Mouse (Mus musculus) lung, postnatal 10 days (tissue): ENCODE results near the gene Palm2.

ENCODE experiments used
- DNase-seq: peaks from one replicate; pipeline ENCODE4 v3.0.0; 2021

The Palm2 gene

DNA sequence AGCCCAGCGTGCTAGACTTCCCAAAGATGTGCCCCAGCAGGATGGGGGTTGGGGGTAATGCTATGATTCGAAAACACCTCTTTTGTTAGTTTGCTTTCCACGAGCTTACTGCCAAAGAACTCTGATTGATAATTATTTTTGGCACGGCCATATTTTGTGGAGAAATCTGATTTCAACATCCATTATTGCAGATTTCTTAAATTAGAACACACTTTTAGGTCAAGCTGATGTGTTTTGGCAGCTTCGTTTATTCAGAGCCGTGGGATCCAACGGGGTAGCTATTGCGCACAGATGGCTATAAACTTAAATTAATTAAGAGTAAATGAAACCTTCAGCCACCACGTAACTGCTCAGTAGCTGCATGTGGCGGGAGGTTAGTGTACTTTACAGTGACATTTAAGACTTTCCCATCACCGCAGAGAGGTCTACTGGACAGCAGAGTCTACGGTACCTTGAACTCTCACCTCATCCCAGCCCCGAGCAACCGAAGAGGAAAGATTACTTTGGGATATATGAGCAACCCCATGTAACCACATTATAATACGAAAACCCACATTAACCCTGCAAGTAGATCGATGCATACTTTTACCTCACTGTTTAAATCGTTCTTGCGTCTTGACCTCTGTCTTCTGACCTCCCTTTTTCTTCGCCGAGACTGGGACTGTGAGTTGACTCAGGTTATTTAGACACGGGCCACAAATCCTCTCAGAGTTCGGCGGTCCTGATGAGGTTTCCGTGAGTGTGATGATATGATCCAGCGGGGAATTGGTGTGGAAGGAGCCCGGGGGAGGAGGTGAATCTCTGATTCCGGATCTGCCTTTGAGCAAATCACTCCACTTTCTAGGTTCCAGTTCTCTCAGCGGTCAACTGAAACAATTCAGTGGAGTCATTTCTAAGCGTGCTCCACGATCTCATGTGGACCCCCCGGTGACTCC lies 80.2 kb downstream of the Palm2 start:
- DNase-seq, result peak; percentile 15

DNA sequence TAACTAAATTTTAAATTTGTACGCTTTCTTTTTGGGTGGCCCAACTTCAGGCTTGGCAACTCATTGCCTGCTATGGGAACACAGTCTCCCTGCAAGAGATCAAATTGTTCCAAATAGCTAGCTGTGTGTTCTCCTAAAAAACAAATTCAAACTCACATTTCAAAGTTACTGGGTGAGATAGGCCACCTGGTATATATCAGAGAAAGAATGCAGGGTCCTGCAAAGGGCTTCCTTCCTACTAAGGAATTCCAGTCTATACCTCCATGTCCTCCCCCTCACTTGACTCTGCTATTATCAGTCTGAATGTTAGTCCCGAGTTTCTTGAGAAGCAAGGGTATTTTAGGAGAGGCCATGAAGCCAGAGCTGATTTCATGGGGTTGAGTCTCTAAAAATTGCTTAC lies 81.3 kb downstream of the Palm2 start:
- DNase-seq, result no peak

DNA sequence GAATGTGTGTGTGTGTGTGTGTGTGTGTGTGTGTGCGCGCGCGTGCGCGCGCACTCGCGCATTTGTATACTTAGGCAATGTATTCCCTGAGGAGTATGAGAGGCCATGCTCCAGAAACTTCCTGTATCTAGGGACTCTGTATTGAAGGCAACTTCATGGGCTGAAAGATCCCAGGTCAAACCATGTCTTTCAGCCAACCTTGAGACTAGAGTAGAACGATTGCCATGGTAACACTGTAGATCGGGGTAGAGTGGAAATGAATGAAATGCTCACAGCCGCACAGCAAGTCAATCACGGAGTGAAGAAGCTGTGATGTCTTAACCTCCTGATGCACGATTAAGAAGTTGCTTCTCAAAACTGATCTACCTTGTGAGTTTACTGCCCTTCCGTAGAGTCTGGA lies 89.4 kb downstream of the Palm2 start:
- DNase-seq, result no peak

DNA sequence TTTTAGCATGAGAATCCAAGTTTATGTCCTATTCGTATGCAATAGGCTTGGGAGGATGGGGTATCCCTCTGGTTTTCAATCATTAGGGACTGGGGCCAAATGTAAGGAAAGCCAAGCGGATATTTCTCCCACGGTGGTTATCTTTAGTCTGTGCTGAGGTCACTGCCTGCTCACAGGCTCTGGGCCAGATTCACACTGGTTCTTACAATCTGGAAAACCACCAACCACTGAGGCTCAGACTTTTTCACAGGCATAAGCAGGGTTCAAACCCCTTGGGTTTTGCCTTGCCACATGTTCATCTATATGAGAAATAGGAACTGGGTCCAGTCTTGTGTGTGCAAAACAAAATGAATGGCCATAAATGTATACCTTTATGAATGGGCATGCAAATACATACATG lies 90.4 kb downstream of the Palm2 start:
- DNase-seq, result peak; percentile 8

DNA sequence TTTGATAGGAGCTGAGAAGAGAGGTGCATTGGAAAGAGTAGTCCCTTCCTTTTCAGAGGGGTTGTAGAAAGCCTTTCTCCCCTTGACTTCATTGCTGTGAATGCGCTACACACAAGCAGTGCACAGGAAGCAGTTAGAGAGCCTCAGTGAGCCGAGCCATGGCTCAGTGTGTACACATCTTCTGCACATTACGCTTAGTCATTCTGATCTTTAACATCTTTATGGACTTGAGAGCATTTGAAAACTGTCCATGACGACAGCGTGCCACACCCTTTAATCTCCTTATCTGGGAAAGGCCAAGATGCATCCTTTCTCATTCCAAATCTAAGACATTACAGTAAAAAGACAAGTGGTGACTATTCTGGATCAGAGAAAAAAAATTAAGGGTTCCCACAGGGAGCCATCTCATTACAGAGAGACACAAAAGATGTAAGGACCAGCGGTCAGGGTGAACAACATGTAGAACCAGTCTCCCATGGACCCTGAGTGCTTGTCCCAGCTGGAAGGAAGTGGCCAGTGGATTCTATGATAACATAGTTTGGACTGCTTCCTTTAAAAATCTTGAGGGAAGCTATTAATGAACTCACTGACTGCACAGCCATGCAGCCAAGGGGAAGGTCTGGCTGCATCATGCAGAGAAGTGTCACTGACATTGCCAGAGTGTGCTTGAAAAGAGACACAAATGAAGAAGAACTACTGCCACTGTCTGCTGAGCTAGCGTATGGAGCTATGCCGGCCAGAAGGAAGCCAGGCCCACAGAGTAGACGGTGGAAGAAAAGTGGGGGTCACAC lies 91.4 kb downstream of the Palm2 start:
- peak; percentile 38 for DNase-seq

DNA sequence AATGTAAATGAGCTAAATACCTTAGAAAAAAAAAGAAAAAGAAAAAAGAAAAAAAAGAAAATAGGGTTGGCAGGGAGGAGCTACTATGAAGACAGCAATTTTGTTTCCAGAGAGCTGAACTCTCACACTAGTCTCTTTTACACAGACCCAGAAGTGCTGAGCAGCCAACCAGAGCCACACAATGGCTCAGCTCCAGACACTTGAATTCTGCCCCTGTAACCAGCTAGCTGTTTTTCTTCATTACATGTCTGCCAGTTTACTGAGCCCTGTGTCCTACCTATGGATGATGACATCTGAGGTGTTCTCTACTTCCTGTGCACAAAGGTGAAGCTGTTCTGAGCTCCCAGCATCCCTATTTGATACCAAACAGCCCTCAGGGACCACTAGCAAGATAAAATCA lies 94.2 kb downstream of the Palm2 start:
- DNase-seq, result no peak

DNA sequence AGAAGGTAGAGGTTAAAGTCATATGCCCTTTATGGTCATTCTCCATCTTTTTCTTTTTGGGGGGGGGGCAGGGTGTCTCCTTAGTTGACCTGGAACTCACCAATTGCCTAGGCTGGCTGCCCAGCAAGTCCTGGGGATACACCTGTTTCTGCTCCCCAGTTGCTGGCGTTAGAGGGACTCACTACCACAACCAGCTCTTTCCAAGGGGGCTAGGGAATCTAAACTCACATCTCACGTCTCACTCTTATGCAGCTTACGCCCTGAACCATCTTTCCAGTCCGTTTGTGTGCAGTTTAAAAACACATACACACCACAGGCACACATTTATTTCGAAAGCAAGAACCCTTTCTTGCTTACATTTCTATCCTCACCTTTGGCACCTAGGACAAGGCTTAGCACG lies 99.6 kb downstream of the Palm2 start:
- no peak for DNase-seq

DNA sequence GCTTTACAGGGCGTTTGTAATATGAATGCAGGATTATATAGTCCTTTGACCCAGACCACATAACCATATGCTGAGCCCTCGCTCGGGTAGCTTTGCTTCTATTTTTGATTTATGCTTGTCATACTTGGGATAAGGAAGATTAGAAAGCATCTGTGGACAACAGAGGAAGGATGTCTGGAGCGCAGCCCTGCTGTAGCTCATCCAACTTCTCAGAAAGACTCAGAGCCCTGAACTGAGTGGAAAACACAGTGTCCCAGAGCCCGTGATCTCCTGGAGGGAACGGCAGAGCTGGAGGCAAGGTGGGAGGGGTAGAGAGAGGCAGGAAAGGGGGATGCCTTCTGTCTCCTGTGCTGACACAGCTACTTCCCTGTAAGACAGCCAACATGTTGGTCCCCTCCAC lies 100.2 kb downstream of the Palm2 start:
- DNase-seq, result peak; percentile 19

DNA sequence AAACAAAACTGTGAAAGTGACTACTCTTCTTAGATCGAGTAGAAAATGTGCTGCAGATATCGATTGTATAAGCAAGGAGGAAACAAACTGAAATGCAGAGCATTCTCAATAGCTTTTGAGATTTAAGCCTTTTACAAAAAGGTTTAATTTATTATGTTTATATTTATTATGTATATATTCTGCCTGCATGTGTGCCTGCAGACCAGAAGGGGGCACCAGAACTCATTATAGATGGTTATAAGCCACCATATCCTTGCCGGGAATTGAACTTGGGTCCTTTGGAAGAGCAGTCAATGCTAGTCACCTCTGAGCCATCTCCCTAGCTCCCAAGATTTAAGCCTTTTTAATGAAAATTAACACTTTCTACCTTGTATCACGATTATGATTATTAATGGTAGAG lies 101.0 kb downstream of the Palm2 start:
- no peak for DNase-seq

DNA sequence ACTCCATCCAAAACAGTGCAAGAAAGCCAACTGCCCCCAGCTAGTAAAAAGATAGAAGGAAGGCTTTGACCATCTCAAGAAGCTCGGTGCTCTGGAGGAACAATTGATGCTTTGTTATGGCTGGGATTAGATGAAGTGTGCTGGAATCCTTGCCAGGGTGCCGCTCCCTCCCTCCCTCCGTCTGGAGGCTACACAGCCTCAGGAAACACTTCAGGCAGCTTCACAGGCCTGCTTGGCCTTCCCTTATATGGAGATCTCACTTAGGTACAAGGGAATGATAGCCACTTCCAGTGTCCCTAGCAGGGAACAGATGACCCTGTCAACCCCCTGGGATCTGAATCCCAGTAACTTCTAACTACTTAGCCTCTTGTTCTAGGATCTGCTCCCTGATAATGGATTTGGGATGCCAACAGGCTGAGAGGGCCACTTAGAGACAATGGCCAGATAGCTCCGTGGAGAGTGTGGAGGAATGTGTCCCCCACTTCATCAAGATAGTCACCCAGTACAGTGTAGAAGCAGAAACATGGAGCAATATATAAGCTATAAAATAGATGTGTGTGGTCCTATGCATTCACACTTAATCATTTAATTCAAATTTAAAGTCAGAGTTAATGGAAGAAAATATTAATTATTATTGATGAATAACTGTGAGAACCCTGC lies 104.1 kb downstream of the Palm2 start:
- peak; percentile 72 for DNase-seq

DNA sequence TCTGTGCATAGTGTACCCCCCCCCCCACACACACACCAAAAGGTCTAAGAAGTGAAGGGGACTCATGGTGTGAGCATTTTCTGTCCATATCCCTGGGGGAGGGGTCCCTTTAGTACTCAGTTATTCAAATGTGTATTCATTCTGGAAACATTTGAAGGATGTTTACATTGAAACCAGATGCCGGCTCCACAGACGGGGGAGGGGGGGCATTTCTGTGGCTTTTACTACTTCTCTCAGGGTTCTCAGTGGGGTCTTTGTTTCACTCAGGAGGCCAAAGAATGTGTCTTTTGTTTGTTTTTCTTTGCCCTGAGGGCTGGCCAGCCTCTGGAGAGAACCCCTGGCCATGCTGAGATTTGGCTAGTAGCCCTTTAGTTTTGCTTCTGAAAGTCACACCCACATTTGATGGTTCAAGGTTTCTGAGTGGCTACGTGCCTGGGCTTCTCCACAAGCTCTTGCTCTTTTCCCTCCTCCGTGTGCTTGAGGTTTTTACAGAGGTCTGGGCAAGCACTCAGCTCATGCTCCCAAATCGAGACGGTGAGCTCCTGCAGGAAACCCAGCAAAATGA lies 109.7 kb downstream of the Palm2 start:
- DNase-seq, result peak; percentile 71

DNA sequence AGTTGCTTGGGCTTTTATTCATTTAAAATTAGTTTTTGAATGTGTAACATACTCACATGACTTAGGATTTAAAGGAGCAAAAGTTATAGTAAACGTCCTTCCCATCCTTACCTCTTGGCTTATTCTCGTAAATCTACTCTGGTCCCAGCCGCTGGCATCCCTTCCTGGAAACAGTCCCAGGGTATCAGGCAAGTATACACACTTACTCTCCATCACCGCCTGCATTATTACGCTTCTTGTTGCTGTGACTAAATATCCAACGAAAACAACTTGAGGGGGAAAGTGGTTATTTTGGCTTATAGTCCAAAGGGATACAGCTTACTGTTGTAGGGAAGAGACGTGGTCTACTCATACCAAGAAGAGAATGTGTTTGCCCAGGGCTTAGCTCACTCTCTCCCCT lies 113.7 kb downstream of the Palm2 start:
- DNase-seq, result peak; percentile 29

DNA sequence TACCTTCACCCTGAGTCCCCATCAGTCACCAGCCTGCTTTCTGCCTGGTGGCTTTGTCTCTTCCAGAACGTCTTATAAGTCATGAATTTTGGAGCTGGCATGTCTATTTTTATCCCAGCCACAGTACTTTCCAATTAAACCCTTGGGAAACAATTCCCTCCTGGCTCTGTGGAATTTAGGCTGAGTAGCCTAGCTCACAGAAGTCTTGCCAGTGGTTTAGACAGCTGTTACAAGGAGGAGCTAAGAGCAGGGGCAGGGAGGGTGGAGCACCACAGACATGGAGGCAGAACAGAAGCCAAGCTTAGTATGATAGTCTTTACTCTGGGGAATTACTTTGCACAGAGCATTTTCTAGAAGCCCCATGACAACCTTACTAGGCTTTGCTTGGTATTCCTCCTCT lies 116.2 kb downstream of the Palm2 start:
- peak; percentile 23 for DNase-seq

DNA sequence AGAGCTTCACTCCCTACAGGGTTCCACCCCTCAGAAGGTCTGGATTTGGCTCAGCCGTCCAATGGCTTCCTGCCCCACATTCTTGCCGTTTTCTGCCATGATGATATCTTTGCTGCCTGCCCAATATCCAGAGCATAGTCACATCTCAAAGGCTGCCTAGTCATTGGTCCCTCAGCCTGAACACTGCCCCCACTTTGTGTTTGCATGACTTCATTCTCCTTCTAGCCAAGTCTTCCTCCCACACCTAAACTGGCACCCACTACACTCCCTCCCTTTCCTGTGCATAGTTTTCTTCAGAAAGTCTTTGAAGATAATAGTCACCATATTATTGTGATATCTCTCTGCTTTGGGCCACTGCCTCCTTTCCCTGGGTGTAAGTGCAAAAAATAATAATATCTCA lies 123.1 kb downstream of the Palm2 start:
- no peak for DNase-seq

DNA sequence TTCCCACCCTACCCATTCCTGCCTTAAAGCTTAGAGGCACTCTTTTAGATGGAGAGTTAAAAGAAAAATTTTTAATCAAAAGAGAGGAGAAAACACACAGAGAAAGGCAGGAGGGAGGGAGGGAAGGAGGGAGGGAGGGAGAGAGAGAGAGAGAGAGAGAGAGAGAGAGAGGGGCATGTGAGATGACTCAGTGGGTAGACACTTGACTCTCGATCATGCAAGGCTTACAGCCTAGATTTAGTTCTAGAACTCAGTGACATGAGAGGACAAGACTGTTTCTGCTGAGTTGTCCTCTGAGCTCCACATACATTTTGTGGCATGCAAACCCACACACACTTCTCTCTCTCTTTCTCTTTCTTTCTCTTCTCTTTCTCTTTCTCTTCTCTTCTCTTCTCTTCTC lies 125.4 kb downstream of the Palm2 start:
- DNase-seq, result no peak

DNA sequence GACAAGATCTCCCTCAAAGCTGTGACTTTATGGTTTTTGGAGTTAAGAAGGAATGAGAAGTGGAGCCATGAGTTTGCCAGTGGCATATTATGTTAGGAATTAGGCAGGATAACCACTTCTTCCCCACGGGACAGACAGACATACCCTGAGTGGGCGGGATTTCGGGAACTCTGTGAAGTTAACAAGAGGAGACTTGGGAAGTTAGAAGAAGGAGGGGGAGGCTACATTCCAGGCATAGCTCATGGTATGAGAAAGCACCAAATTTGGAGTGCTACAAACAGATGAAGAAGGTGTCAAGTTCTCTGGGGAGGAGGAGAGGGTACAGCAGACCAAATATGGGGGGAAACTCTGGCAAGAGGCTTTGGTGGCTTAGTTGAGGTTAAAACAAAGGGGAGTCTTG lies 126.0 kb downstream of the Palm2 start:
- DNase-seq, result peak; percentile 59

DNA sequence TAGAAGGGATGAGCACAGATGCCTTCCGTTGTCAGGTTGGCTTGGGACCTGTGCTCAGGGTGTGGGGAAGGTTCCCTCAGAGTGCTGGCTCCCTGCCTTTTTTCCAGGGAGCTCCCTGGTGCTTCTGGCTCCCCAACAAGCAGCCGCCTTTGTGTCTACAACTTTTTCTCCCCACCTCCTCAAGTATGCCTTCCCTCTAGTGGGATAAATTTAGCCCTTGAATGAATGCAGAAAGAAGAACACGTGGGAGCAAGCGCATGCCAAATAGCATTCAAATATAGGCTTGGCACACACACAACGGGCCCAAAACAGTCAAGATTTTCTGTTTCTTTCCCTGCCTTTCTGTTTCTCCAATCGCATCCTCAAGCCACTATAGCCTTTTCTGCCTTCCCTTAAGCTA lies 127.0 kb downstream of the Palm2 start:
- DNase-seq, result peak; percentile 69

DNA sequence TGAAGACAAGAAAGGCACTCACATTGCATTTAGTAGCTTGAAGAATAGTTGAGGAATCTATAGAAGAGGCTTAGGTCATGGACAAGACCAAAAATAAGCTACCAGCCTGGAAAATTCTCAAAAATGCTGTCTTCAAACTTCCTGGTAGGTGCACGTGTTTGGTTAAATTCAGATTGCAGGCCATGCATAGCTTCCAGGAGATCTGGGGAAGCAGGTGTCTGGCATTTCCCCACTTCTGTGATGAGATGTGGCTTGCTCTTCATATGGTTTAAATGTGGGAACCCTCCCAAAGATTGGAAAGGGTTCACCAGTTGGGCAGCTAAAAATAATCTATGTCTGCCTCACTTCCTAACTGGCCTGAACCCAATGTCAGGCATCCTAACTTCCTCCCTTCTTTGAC lies 131.2 kb downstream of the Palm2 start:
- no peak for DNase-seq

DNA sequence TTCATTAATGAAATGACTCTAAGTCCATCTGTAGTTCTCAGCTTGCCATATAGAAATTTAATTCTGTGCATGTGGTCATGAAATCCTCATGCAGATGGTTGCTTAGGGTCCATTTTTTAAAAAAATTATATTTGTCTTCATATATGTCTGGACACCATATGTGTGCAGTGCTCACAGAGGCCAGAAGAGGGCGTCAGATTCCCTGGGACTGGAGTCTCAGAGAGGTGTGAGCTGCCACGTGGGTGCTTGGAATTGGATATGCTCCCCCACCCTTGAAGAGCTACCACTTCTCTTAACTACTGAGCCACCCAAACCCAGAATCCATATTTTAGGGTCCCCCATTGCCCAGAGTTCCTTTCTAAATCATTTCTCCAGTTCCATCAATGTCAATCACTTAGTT lies 131.8 kb downstream of the Palm2 start:
- no peak for DNase-seq

DNA sequence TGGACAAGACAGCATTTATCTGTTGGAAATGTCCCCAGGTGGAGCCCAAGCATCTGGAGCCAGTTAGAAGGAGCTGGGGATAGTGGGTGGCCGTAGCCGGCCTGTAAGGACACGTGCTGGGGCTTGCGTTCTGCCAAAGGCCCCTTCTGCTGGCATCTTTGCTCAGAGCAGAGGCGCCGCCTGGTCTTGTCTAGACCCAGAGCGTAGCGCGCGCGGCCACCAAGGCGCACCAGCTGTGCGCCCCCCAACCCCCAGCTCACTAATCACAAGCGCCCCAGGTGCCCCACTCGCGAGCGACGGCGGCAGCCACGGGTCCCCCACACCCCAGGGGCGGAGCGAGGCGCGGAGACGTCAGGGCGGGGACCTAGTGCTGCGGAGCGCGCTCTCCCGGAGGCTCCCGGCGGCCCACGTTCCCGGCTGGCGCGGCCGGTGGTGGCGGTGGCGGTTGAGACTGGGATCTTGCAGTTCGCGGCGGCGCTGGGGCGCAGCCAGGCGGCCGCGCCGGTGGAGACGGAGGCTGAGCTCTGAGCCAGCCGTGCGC lies 133.7 kb downstream of the Palm2 start, which contains the start of gene Pakap:
TSS of gene Pakap (plus strand) at position 514 of the 541 bp plus-strand sequence.
- peak; percentile 77 for DNase-seq

DNA sequence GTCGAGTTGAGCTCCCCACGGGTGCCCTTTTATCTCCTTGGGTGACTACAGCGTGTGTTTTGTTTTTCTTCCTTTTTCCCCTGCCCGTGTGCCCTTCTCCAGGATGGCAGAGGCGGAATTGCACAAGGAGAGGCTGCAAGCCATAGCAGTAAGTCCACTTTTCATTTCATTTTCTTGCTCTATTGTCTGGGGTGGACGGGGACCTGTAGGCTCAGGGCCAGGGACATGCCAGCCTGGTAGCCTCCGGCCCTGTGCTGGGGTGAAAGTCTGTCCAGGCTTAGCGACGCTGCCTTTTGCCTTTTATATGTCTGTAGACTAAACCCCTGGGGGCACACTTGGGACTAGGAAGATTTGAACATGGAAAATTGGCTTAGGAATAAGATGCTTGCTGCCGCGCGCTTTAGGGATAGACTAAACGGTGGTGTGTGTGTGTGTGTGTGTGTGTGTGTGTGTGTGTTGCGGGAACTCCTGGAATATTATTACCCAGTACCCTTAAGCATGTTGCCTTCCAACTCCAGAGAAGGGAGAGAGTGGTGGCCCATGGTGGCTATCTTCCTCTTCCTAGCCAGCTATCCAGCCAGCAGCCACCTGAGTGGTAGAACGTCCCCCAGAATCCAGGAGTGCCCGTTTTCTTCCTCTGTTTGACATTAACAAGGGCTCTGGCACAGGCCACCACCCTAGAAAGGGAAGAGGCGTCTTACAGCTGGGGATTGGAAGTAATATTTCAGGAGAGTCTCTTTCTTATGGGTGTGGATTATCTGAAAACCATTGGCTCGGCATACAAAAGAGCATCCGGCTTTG lies 134.4 kb downstream of the Palm2 start:
- no peak for DNase-seq

DNA sequence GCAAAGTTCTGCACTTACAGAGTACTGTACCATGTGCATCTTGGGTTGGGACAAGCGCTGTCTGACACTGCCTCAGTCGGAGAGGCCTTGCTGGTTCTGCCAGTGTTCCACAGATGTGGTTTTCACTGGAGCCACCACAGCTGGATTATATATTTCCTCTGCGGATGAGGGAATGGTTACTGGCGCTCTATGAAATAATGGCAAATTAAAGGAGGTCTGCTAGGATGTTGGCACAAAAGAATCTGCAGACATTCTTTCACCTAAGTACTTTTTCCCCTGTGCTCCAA lies 135.0 kb downstream of the Palm2 start:
- peak; percentile 26 for DNase-seq
